Mouse (Mus musculus): ENCODE data around the gene Slc25a42.

- TF ChIP-seq POLR2A (IDR thresholded peaks at IDR 0.05; ENCODE audit: borderline replicate concordance, insufficient read depth, low read length) (no peak), CTCF (IDR thresholded peaks at IDR 0.05; ENCODE audit: borderline replicate concordance, insufficient read depth, low read depth, low read length) (no peak)
These were observed 35.7 kb upstream of the Slc25a42 start for GRCm38 (mm10) chr8:70247841-70248240.
